Mouse (Mus musculus): ENCODE data around the gene Rnf220.

DNA sequence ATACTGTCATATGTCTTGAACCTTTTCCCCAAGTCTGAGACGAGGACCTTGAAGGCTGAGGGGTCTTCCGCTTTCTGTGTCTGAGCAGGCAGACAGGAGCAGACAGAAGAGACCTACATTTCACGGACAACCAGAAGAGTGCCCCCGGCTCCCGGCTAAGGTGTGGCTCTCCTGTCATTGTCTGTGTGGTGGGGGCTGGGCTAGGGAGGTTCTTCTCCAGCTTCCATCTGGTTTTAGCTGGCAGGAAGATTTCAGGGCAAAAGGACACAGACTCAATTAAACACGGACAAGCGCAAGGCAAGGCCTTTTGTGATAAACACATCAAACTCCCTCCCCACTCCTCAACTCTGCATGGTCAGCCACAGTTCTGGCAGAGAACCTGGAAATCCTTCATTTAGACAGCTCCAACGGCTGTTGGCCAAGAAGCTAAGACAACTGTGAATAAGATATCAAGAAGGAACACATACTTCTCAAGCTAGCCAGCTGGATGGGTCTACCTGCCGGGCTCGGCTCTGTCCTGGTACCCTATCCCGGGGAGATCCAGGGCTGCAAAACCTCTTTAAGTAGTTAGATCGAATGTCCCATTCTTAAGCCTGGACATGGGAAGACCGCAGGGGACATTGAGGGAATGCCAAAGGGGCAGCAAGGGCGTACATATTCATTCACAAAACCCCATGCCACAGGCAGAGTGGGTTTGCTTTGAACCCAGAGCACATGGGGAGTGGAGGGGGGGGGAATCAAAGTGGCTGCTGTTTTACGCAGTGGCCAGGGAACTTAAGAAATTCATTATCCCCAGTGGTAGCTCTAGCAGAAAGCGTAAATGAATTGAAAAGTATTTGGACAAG, 135.9 kb downstream of the Rnf220 start:
- TF ChIP-seq RCOR1 (conservative IDR thresholded peaks at IDR 0.05; ENCODE audit: low read depth, low read length), result no peak
- TF ChIP-seq USF2 (conservative IDR thresholded peaks at IDR 0.05; ENCODE audit: low read depth, low read length), result no peak
- no peak for TF ChIP-seq IRF4 (IDR thresholded peaks at IDR 0.05; ENCODE audit: low read depth, low read length)
- TF ChIP-seq MXI1 (IDR thresholded peaks at IDR 0.05; ENCODE audit: low read depth, low read length), result no peak

All from CH12.LX (cell line).